Mouse (Mus musculus) midbrain, embryonic 13.5 days (tissue): Measurements from ENCODE around the gene Fig4. TPM values are rescaled to one million over a fixed set of nuclear protein-coding genes. Genes with fewer than 3 reads are reported as not detected.

Experiments
- ATAC-seq: fragments of 200-750 bp; cut with Nextera tagmentation; 2 replicates; pipeline ENCODE4 v1.8.0; 2017; ENCODE audit warnings: mild to moderate bottlenecking, moderate TSS enrichment, moderate library complexity
- H3K27ac ChIP-seq: fragments of 300-500 bp; sonication (generic); 2 replicates; pipeline ENCODE4 v1.5.1; 2015; ENCODE audit warnings: inconsistent platforms, mild to moderate bottlenecking, moderate library complexity
- H3K27me3 ChIP-seq: fragments of 300-500 bp; sonication (generic); 2 replicates; pipeline ENCODE4 v1.6.1; 2015; ENCODE audit warnings: mild to moderate bottlenecking, inconsistent platforms
- H3K36me3 ChIP-seq: fragments of 300-500 bp; sonication (generic); 2 replicates; pipeline ENCODE4 v1.6.1; 2015; ENCODE audit warnings: mild to moderate bottlenecking, inconsistent platforms
- H3K4me1 ChIP-seq: fragments of 300-500 bp; sonication (generic); replicated peaks from 2 replicates; pipeline ENCODE4 v1.6.1; 2015; ENCODE audit warnings: inconsistent platforms
- H3K4me2 ChIP-seq: fragments of 300-500 bp; sonication (generic); replicated peaks from 2 replicates; pipeline ENCODE4 v1.6.1; 2015; ENCODE audit warnings: moderate library complexity, mild to moderate bottlenecking, inconsistent platforms
- H3K4me3 ChIP-seq: fragments of 300-500 bp; sonication (generic); replicated peaks from 2 replicates; pipeline ENCODE4 v1.5.1; 2015; ENCODE audit warnings: mild to moderate bottlenecking, inconsistent platforms
- H3K9ac ChIP-seq: fragments of 300-500 bp; sonication (generic); replicated peaks from 2 replicates; pipeline ENCODE4 v1.6.1; 2015; ENCODE audit warnings: mild to moderate bottlenecking, inconsistent platforms
- H3K9me3 ChIP-seq: fragments of 300-500 bp; sonication (generic); 2 replicates; pipeline ENCODE4 v1.6.1; 2016; ENCODE audit warnings: mild to moderate bottlenecking, inconsistent platforms
- WGBS: fragments of 180-500 bp; shearing (Covaris S2); methylation state at CpG from one replicate; pipeline ENCODE4 v1.1.7; 2015; 5-methylcytosine and 5-hydroxymethylcytosine counted together
- polyA plus RNA-seq: library from polyadenylated mRNA; unstranded; fragments of >200 nt; fragmentation: Nextera tagmentation; extraction: Ambion mirVana; gene quantifications from 2 replicates; pipeline ENCODE4 v1.2.1, GENCODE M21; 2015

The Fig4 gene
- polyA plus RNA-seq, 1 experiment from 2014 or later = 27.9 TPM

GRCm38 (mm10) chr10:41204637-41205315, 98.3 kb downstream of the Fig4 start:
- ATAC-seq = no peak
- Histone ChIP-seq H3K9me3 (no peaks in the 10 kb centered on the region), H3K27me3 (no peaks in the 10 kb centered on the region), H3K4me2 (no peak overlapping the region), H3K27ac (0 out of 2 replicates have a peak overlapping the region, but pooled peaks have one; percentile 11), H3K4me3 (no peak overlapping the region), H3K9ac (no peak overlapping the region), H3K36me3 (no peaks in the 10 kb centered on the region; the same call in 1 of the 2 replicates), H3K4me1 (peaks cover 30% of the 10 kb centered on the region)
- 78% methylated on average over 11 of the region's 11 CpGs for WGBS

GRCm38 (mm10) chr10:41204191-41204590, 98.9 kb downstream of the Fig4 start:
- H3K36me3 ChIP-seq = no peaks in the 10 kb centered on the region; the same call in 1 of the 2 replicates
- ATAC-seq = no peak
- 0 out of 2 replicates have a peak overlapping the region, but pooled peaks have one; percentile 11 for H3K27ac ChIP-seq
- H3K9me3 ChIP-seq = no peaks in the 10 kb centered on the region
- H3K4me3 ChIP-seq = no peak overlapping the region
- H3K9ac ChIP-seq = no peak overlapping the region
- H3K4me2 ChIP-seq = no peak overlapping the region
- H3K27me3 ChIP-seq = no peaks in the 10 kb centered on the region
- WGBS = 52% methylated on average over 5 of the region's 5 CpGs
- H3K4me1 ChIP-seq = peaks cover 24% of the 10 kb centered on the region

- 0 out of 2 replicates have a peak overlapping the region, but pooled peaks have one; percentile 9 for H3K27ac ChIP-seq
- H3K9ac ChIP-seq = no peak overlapping the region
- no peak overlapping the region for H3K4me3 ChIP-seq
- H3K4me2 ChIP-seq = 0 out of 2 replicates have a peak overlapping the region, but pooled peaks have one; percentile 14
- H3K9me3 ChIP-seq = no peaks in the 10 kb centered on the region
- H3K4me1 ChIP-seq = peaks cover 11% of the 10 kb centered on the region
- 15% methylated on average over 6 of the region's 6 CpGs for WGBS
- peak; percentile 68 for ATAC-seq
- no peaks in the 10 kb centered on the region for H3K27me3 ChIP-seq
- no peaks in the 10 kb centered on the region; the same call in 1 of the 2 replicates for H3K36me3 ChIP-seq
These were observed 104.3 kb downstream of the Fig4 start for GRCm38 (mm10) chr10:41198719-41199118.

GRCm38 (mm10) chr10:41197788-41198187, 105.3 kb downstream of the Fig4 start:
- H3K9ac ChIP-seq = no peak overlapping the region
- no peaks in the 10 kb centered on the region for H3K27me3 ChIP-seq
- no peak overlapping the region for H3K4me3 ChIP-seq
- no peak overlapping the region for H3K4me2 ChIP-seq
- H3K27ac ChIP-seq = no peak overlapping the region
- H3K4me1 ChIP-seq = peaks cover 11% of the 10 kb centered on the region
- no peaks in the 10 kb centered on the region for H3K9me3 ChIP-seq
- H3K36me3 ChIP-seq = no peaks in the 10 kb centered on the region; the same call in 1 of the 2 replicates
- ATAC-seq = peak; percentile 50; the same call in 1 of the 2 replicates
- 94% methylated on average over 5 of the region's 5 CpGs for WGBS

- Histone ChIP-seq H3K4me1 (peaks cover 9% of the 10 kb centered on the region), H3K36me3 (no peaks in the 10 kb centered on the region), H3K27ac (no peak overlapping the region), H3K4me3 (no peak overlapping the region), H3K4me2 (no peak overlapping the region), H3K9me3 (no peaks in the 10 kb centered on the region), H3K9ac (no peak overlapping the region), H3K27me3 (no peaks in the 10 kb centered on the region)
- 77% methylated on average over 4 of the region's 4 CpGs for WGBS
- no peak for ATAC-seq
These were observed 106.8 kb downstream of the Fig4 start for GRCm38 (mm10) chr10:41196295-41196694.

- ATAC-seq = no peak
- H3K9me3 ChIP-seq = no peaks in the 10 kb centered on the region
- WGBS = 63% methylated on average over 3 of the region's 3 CpGs
These were observed 113.7 kb downstream of the Fig4 start for GRCm38 (mm10) chr10:41189392-41189791.

GRCm38 (mm10) chr10:41183975-41184374, 119.1 kb downstream of the Fig4 start:
- H3K27ac ChIP-seq = no peak overlapping the region
- 79% methylated on average over 3 of the region's 3 CpGs for WGBS

More at GRCm38 (mm10) chr10:41189392-41189791, 113.7 kb downstream of the Fig4 start:
- Histone ChIP-seq H3K4me3 (no peak overlapping the region), H3K4me1 (no peaks in the 10 kb centered on the region), H3K27ac (no peak overlapping the region), H3K9ac (no peak overlapping the region), H3K27me3 (no peaks in the 10 kb centered on the region), H3K4me2 (no peak overlapping the region), H3K36me3 (peaks cover 11% of the 10 kb centered on the region)

GRCm38 (mm10) chr10:41182644-41183043, 120.4 kb downstream of the Fig4 start:
- no peak overlapping the region for H3K4me2 ChIP-seq
- H3K9ac ChIP-seq = no peak overlapping the region
- peaks cover 6% of the 10 kb centered on the region for H3K4me1 ChIP-seq
- H3K36me3 ChIP-seq = peaks cover 6% of the 10 kb centered on the region; the same call in 1 of the 2 replicates
- 9% methylated on average over 6 of the region's 6 CpGs for WGBS
- H3K9me3 ChIP-seq = no peaks in the 10 kb centered on the region
- ATAC-seq = no peak
- 0 out of 2 replicates have a peak, but pooled peaks cover 2% of the 10 kb centered on the region for H3K27me3 ChIP-seq
- H3K27ac ChIP-seq = no peak overlapping the region
- no peak overlapping the region for H3K4me3 ChIP-seq

More at GRCm38 (mm10) chr10:41183975-41184374, 119.1 kb downstream of the Fig4 start:
- no peaks in the 10 kb centered on the region for H3K9me3 ChIP-seq
- peaks cover 6% of the 10 kb centered on the region for H3K4me1 ChIP-seq
- H3K4me3 ChIP-seq = no peak overlapping the region
- ATAC-seq = no peak
- peaks cover 11% of the 10 kb centered on the region for H3K36me3 ChIP-seq
- H3K27me3 ChIP-seq = 0 out of 2 replicates have a peak, but pooled peaks cover 2% of the 10 kb centered on the region
- H3K9ac ChIP-seq = no peak overlapping the region
- H3K4me2 ChIP-seq = no peak overlapping the region

GRCm38 (mm10) chr10:41166141-41166540, 136.9 kb downstream of the Fig4 start:
- Histone ChIP-seq H3K4me2 (no peak overlapping the region), H3K9me3 (0 out of 2 replicates have a peak, but pooled peaks cover 3% of the 10 kb centered on the region), H3K36me3 (no peaks in the 10 kb centered on the region), H3K27me3 (no peaks in the 10 kb centered on the region), H3K4me1 (no peaks in the 10 kb centered on the region), H3K9ac (no peak overlapping the region), H3K4me3 (no peak overlapping the region), H3K27ac (no peak overlapping the region)
- ATAC-seq = no peak
- 90% methylated on average over 5 of the region's 5 CpGs for WGBS

GRCm38 (mm10) chr10:41163108-41163507, 140.0 kb downstream of the Fig4 start:
- Histone ChIP-seq H3K4me2 (no peak overlapping the region), H3K9me3 (0 out of 2 replicates have a peak, but pooled peaks cover 3% of the 10 kb centered on the region), H3K27me3 (no peaks in the 10 kb centered on the region), H3K4me3 (no peak overlapping the region), H3K36me3 (no peaks in the 10 kb centered on the region), H3K27ac (no peak overlapping the region), H3K9ac (no peak overlapping the region), H3K4me1 (no peaks in the 10 kb centered on the region)
- ATAC-seq = no peak
- 92% methylated on average over 2 of the region's 2 CpGs for WGBS

- Histone ChIP-seq H3K27ac (no peak overlapping the region), H3K9me3 (no peaks in the 10 kb centered on the region), H3K4me1 (no peaks in the 10 kb centered on the region), H3K4me2 (no peak overlapping the region), H3K4me3 (no peak overlapping the region), H3K36me3 (no peaks in the 10 kb centered on the region), H3K27me3 (no peaks in the 10 kb centered on the region), H3K9ac (no peak overlapping the region)
- ATAC-seq = no peak
- WGBS = 98% methylated on average over 2 of the region's 2 CpGs
These were observed 145.8 kb downstream of the Fig4 start for GRCm38 (mm10) chr10:41157296-41157695.

- 93% methylated on average over 1 of the region's 1 CpGs for WGBS
These were observed 146.4 kb downstream of the Fig4 start for GRCm38 (mm10) chr10:41156693-41157092.

More at GRCm38 (mm10) chr10:41156693-41157092, 146.4 kb downstream of the Fig4 start:
- Histone ChIP-seq H3K4me3 (no peak overlapping the region), H3K9ac (no peak overlapping the region), H3K4me2 (no peak overlapping the region), H3K27me3 (no peaks in the 10 kb centered on the region), H3K9me3 (no peaks in the 10 kb centered on the region), H3K27ac (no peak overlapping the region), H3K36me3 (no peaks in the 10 kb centered on the region), H3K4me1 (no peaks in the 10 kb centered on the region)
- ATAC-seq = no peak
